Mouse (Mus musculus): Measurements from ENCODE around the gene Gm28035.

- TF ChIP-seq CTCF (IDR thresholded peaks at IDR 0.05; ENCODE audit: low read depth, low read length) (0 out of 2 replicates have a peak, but pooled peaks have one; percentile 3), GATA2 (IDR thresholded peaks at IDR 0.05; ENCODE audit: borderline replicate concordance, low read depth, low read length) (no peak), GATA1 (IDR thresholded peaks at IDR 0.05; ENCODE audit: borderline replicate concordance, low read length) (no peak), TAL1 (conservative IDR thresholded peaks at IDR 0.05; ENCODE audit: low read depth, low read length) (no peak)
Observed at GRCm38 (mm10) chr2:30255631-30256395, 15.4 kb downstream of the Gm28035 start.

Measured in G1E (cell line).